Mouse (Mus musculus) testis, postnatal 14 days (tissue): Measurements from ENCODE around the gene Tor3a.
A peak's percentile ranks its signal among the peaks of the same experiment; 100 is the strongest.

Source experiments
- DNase-seq: peaks from one replicate; pipeline ENCODE4 v3.0.0; 2021; ENCODE audit warnings: low spot score

Tor3a gene

DNA sequence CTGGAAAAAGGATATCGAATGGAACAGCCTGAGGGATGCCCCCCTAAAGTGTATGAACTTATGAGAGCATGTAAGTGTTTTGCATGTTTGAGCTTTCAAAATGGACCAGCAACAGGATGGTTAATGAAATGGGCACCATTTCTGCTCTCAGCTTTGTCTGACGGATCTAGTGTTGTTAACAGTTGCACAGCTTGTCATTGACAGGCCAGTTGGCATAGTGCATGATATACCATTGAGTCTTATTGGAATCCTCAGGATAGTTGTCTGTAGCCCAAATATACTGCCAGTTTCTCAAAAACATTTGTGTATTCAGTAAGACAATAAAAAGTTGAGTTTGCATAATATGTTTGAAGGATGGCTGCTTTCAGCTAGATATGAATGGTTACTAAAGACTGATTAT, 39.0 kb downstream of the Tor3a start:
- DNase-seq: no peak

DNA sequence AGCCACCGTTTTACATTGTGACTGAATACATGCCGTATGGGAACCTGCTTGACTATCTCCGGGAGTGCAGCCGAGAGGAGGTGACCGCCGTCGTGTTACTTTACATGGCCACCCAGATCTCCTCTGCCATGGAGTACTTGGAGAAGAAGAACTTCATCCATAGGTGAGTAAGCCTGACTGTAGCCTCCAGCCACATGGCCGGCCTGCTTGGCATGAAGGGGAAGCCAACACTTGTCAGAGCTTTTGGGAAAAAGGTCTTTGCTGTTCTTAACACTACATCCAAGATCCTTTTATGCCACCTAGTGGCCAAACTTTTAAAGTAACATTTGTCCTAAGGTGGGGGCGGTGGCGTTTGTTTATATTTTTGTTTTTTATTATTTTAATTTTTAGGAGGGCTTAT, 41.1 kb downstream of the Tor3a start:
- DNase-seq: no peak

DNA sequence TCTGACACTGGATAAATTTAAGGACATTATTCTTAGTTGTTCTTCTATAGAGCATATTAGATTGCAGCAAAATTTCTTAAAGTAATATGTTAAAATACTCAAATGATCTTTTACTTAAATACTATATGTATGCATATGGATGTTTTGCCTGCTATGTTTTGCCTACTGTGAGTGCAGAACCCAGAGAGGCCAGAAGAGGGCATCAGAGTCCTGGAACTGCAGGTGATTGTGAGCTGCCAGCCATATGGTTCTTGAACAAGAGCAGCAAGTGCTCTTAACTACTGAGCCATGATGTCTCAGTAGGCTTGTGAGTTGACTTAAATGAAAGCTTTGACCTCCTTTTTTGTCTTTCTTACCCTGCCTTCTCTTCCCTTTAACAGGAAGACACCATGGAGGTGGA, 43.2 kb downstream of the Tor3a start:
- DNase-seq: no peak

DNA sequence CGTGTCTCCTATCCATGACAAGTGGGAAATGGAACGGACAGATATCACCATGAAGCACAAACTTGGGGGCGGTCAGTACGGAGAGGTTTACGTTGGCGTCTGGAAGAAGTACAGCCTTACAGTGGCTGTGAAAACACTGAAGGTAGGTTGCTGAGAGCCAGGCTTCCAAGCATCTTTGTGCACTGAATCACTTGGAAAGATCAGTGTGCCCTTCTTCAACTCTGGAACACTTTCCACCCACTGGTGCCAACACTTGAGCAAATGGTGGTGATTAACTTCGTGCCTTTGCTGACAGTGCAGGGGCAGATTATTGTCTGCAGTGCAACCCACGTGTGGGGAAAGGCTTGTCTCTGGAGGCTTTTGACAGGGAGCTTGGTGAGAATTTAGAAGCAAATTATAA, 44.2 kb downstream of the Tor3a start:
- no peak for DNase-seq

DNA sequence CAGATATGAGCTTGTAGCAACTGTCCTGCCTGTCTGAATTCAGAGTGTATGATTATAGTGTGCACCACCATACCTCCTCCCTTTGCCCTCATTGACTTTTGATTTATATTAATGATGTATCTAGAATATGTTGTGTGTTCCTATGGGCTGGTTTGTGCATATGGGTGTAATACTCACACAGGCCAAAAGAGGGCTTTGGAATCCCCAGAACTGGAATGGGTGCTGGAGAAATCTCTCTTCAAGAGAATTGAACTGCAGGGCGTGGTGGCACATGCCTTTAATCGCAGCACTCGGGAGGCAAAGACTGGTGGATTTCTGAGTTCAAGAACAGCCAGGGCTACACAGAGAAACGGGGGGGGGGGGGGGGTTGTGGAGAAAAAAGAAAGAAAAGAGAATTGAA, 47.4 kb downstream of the Tor3a start:
- DNase-seq: no peak

DNA sequence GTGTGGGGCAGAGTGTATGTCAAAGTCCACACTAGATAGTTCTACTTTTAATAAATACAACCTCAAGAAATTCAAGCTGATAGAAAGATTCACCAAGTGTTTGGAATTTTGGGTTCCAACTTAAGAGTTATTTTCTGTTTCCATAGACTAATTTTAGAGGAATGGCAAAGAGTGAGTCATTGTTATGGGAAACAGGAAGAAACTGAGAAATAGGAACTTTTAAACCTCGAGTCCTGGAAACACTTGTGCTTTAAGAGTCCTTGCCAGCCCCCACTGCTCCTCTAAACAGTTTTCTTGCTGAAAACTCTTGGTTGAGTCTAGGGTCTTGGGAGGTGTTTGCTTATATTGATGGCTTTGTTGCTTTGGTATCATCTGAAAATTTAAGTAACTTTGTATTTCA, 49.9 kb downstream of the Tor3a start:
- DNase-seq: no peak

DNA sequence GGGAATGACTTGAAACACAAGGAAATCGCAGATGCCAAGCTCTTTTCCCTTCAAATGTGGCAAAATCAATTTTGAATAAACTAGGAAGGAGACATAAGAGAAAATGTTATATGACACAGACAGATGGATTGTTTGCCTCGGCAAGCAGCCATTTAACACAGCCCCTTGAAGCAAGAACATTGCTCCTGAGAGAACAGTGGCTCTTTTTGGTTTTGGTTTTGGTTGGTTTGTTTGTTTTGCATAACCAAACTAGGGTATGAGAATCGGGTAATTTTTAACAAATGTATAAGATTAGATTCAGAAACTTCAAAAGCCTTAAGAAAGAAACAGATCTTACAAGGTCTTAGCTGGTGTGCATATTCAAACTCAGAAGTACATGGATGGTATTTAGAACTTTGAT, 53.2 kb downstream of the Tor3a start:
- no peak for DNase-seq

DNA sequence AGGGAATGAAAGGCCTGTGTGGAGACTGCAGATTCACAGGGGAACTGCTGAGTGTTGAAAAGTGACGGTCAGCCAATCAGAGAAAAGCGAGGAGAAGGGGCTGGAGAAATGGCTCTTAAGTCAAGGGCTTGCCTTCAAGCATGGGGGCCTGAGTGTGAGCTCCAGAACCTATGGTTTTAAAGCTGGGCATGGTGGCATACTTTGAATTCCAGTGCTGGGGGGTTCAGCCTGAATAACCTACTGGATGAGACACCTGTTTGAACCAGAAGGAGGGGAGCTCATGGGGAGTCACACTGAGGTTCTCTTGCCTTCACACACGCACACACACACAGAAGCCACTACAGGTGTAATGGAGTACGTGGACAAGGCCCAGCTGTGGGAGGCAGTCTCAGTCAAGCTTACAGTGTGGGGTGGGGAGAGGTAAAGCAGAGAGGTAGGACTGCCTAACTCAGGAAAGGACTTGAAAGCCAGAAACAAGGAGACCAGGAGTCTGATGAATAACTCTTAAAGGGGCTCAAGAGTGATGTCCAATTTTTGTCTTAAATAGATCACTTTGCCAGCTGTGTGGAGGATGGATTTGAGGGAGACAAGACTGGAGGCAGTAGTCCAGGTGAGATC, 53.8 kb downstream of the Tor3a start:
- no peak for DNase-seq

DNA sequence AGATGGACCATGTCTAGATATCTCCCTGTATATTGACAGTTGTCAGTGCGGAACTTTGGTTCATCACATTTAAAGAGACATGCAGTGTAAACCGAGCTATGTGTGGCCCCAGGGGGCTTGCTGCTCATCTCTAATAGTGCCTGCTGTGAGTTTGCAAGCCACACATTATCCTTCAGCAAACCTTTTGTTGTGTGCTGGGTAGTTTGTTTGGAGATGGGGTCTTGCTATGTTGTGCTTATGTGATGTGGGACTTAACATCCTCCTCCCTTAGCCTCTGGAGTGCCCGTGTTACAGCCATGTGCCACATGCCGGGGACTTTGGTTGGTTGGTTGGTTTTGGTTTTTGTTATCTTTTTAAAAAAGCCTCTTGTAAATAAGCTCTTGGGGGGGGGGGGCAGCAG, 56.3 kb downstream of the Tor3a start:
- no peak for DNase-seq

DNA sequence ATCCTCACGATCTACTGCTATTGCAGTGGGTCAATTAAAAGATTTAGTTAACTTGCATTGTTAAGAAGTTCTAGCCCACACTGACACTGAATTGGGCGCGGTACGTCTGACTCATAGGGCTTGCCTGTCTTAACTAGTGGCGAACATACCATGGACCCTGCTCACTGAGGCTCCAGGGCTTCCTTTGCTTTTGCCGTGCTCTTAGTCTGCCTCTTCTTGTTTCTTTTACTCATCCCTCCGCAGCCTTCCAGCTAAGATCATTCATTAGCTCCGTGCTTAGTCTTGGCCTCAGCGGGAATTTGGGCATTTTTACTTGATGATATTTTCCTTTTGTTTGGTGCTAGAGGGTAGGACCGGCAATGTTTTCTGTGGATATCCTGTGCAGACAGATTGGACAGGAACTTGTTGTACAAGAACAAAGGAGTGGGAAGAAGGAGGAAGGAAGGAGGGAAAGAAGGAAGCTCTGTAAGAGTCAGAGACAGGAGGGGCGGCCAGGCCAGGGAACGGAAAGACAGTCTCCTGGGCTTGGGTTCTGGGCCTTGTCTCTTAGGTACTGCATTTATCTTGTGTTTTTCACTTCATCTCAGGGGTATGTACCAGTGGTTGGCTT, 57.1 kb downstream of the Tor3a start:
- DNase-seq: no peak

DNA sequence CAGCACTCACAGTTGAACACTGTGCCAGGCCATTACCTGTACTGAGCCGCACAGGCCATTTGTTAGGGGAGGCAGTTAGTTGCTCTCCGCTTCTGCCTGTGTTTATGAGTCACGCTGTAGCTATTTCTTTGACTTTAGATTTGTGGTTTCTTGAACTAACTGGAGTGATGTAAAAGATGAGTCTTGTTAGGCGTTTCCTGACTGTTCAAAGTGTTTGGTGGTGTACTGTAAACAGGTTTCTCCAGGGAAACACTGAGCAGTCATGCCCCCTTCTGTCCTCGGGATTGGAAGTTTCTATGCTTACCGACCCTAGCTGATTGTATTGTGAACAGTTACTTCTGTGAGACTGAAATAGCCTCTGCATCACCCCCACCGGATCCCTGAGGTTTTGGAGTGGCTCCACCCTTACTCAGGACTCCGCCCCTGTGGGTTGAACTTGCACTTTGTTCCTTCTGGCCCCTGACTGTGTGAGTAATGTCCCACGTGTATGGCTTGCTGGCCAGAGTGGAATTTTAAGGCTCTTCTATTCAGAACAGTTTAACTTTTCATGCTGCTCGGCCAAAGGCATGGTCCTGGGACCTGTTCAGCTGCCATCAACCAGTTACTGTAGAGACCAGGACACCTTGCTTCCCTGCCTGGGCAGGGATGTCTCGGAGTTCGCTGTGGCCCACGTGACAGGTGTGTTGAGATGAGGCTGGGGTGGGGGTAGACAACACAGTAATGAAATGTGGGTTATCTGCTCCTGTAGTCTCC, 58.6 kb downstream of the Tor3a start:
- DNase-seq: peak; percentile 38

DNA sequence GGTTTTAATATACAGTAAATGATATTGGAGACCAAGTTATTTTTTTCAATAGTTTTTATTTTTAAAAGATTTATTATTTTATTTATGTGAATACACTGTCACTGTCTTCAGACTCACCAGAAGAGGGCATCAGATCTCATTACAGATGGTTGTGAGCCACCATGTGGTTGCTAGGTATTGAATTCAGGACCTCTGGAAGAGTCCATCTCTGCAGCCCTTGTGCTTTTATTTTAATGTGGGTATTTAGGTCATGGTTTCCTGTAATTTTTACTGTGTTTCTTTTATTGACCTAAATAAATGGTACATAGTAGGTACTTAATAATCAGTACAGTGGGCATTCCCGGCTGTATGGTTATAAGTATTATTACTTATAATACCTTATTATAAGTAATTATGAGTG, 59.4 kb downstream of the Tor3a start:
- no peak for DNase-seq

DNA sequence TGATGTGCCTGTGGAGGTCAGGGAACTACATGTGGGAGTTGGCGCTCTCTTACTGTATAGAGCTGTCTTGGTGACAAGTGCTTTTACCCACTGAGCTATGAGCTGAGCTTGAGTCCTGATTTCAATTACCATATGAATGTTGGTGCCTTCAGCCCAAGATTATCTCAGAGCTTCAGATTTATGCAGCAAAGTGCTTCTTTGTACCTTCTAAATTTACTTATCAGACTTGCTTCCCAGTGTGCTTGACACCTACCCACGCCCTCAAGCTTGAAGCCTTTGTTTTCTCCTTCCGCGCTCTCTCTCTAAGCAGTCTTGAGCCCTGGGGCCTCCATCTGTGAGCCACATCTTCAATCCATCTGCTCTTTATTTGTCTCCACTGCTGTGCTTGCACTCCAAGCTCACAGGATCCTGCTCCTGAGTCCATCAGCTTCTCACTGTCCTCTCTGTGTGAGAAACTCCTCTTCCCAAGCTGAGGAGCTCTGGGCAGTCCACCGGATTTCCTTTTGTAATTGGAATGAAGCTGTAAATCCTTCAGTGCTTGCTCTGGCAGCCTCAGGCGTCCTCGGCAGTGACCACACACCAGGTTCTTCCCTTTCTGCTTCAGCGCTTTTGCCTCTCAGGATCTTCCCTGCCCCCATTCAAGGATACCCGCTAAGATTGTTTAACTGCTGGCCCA, 60.2 kb downstream of the Tor3a start:
- DNase-seq: no peak

DNA sequence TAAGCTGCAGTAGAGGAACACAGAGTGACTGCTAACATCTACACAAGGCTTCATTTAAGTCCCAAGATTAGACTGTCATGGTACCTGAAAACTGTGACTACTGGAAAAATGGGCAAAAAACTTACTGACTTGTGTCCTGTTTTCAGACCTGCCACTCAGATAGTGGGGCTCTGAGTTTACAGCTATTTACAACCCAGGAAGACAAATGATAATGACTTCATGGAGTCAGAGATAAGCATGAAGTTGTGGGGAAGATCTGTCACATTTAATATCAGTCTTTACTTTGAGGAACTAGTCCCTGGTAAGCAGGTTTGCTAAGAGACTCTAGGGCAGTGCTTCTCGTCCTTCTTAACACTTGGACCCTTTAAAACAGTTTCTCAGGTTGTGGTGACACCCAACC, 63.9 kb downstream of the Tor3a start:
- DNase-seq: no peak

DNA sequence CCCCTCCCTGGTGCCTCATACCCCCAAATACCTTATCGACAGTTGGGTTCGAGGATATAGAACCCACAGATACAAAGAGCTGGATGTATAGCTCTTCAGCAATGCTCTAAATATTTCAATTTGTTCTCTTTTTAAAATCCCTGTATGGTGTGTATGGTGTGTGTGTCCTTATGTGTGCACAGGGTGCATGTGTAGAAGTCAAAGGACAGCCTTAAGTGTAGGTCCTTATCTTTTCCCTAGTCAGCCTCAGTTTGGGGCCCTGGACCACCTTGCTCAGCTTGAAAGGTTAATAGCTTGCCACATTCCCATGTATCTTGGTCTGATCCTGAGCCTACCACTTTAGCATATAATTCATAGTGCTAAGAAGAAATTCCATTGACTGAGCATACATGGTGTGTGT, 65.7 kb downstream of the Tor3a start:
- DNase-seq: no peak

DNA sequence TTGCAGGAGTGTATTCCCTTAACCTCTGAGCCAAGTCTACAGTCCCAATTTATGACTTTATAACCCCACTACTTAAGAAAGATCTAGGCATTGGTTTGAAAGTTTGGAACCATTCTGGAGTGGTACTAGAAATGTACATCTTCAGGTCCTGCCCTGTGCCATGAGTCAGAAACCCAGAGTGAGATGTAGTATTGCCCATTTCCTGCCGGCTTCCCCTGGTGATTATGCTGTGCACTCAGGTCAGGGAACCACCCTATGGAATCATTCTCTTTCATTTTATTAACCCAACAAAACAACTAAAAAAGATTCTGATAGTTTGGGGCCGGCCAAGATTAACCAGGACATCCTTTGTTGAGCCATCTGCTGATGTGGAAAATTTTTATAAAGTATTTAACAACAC, 68.2 kb downstream of the Tor3a start:
- no peak for DNase-seq

DNA sequence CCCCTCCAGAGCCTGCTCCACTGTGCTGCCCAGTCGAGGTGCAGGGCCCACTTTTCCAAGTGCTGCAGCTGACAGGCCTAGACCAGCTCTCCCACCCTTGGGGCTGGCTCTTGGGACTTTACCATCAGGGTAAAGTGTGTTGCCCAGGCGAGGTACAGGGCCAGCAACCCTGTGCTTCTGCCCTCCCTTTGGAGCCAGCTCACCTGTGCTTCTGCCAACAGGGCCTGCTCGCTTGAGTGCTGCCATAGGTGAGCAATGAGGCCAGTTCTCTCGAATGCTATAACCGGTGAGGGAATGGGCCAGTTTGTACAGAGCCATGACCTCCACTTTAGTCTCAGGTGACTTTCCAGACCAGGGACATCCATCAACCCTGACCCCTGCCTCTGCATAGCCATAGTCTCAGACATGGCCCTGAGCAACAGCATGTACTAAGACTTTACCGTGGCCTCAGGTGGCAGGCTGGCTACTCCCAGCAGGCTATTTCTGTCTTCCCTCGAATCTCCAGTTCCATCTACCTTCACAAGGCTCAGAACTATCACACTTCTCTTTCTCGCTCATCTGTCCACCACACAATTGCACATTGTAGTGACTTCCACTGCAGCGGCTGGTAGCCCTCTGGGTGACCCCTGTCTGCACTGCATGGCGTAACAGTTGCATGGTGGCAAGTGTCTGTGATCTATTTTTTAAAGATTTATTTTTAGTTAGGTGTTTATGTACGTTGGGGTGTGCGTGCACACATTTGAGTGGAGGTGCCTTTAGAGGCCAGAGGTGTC, 68.9 kb downstream of the Tor3a start:
- no peak for DNase-seq
